Mouse (Mus musculus) embryonic facial prominence, embryonic 14.5 days (tissue): ENCODE measurements around the gene H2-Q10. TPM values are rescaled to one million over a fixed set of nuclear protein-coding genes. Genes with fewer than 3 reads are reported as not detected.
A peak's percentile ranks its signal among the peaks of the same experiment; 100 is the strongest.

ENCODE experiments used
- ATAC-seq: fragments of 200-750 bp; cut with Nextera tagmentation; 2 replicates; pipeline ENCODE4 v1.8.0; 2017; ENCODE audit warnings: low read depth, moderate number of reproducible peaks, moderate TSS enrichment
- DNase-seq: peaks from one replicate; pipeline ENCODE4 v3.0.0-alpha.2; 2015; ENCODE audit warnings: low spot score
- H3K27ac ChIP-seq: fragments of 300-500 bp; sonication (generic); replicated peaks from 2 replicates; pipeline ENCODE4 v1.5.1; 2014; ENCODE audit warnings: low read depth, mild to moderate bottlenecking, low read length, moderate library complexity
- H3K27me3 ChIP-seq: fragments of 300-500 bp; sonication (generic); replicated peaks from 2 replicates; pipeline ENCODE4 v1.6.1; 2014; ENCODE audit warnings: low read length; ENCODE audit not compliant: control insufficient read depth, insufficient read depth
- H3K36me3 ChIP-seq: fragments of 300-500 bp; sonication (generic); 2 replicates; pipeline ENCODE4 v1.6.1; 2014; ENCODE audit warnings: low read length, mixed read lengths; ENCODE audit not compliant: control insufficient read depth, insufficient read depth
- H3K4me1 ChIP-seq: fragments of 300-500 bp; sonication (generic); 2 replicates; pipeline ENCODE4 v1.6.1; 2014; ENCODE audit warnings: antibody characterized with exemption, low read length; ENCODE audit not compliant: control insufficient read depth, insufficient read depth
- H3K4me2 ChIP-seq: fragments of 300-500 bp; sonication (generic); 2 replicates; pipeline ENCODE4 v1.6.1; 2014; ENCODE audit warnings: low read depth, mild to moderate bottlenecking, low read length, moderate library complexity, mixed read lengths
- H3K4me3 ChIP-seq: fragments of 300-500 bp; sonication (generic); 2 replicates; pipeline ENCODE4 v1.5.1; 2014; ENCODE audit warnings: low read depth, mild to moderate bottlenecking, low read length
- H3K9ac ChIP-seq: fragments of 300-500 bp; sonication (generic); 2 replicates; pipeline ENCODE4 v1.6.1; 2014; ENCODE audit warnings: low read depth, mild to moderate bottlenecking, low read length, moderate library complexity, mixed read lengths
- H3K9me3 ChIP-seq: fragments of 300-500 bp; sonication (generic); 2 replicates; pipeline ENCODE4 v1.6.1; 2016; ENCODE audit warnings: low read length; ENCODE audit not compliant: control insufficient read depth
- WGBS: fragments of 180-500 bp; shearing (Covaris S2); extraction: QIAGEN DNeasy Blood & Tissue Kit; methylation state at CpG from one replicate; pipeline ENCODE4 v1.1.7; 2014; 5-methylcytosine and 5-hydroxymethylcytosine counted together
- polyA plus RNA-seq: library from polyadenylated mRNA; unstranded; fragments of >200 nt; fragmentation: Nextera tagmentation; extraction: Ambion mirVana; gene quantifications from 2 replicates; pipeline ENCODE4 v1.2.1, GENCODE M21; 2014

The H2-Q10 gene
- polyA plus RNA-seq, 1 experiment from 2014 or later, result 0.35 TPM

GRCm38 (mm10) chr17:35485702-35486101 lies 15.8 kb downstream of the H2-Q10 start:
- DNase-seq (no peak), ATAC-seq (no peak)
- H3K27me3 ChIP-seq, result no peaks in the 10 kb centered on the region
- 37% methylated on average over 4 of the region's 4 CpGs for WGBS
- no peak overlapping the region for H3K4me2 ChIP-seq
- no peak overlapping the region for H3K4me3 ChIP-seq
- H3K9ac ChIP-seq, result no peak overlapping the region
- H3K36me3 ChIP-seq, result no peaks in the 10 kb centered on the region
- H3K4me1 ChIP-seq, result no peaks in the 10 kb centered on the region
- H3K27ac ChIP-seq, result no peak overlapping the region
- H3K9me3 ChIP-seq, result no peaks in the 10 kb centered on the region

- DNase-seq, result peak; percentile 24
- Histone ChIP-seq H3K4me3 (no peak overlapping the region), H3K4me2 (0 out of 2 replicates have a peak overlapping the region, but pooled peaks have one; percentile 8), H3K4me1 (no peaks in the 10 kb centered on the region), H3K36me3 (no peaks in the 10 kb centered on the region), H3K27me3 (no peaks in the 10 kb centered on the region), H3K9ac (no peak overlapping the region), H3K27ac (no peak overlapping the region), H3K9me3 (no peaks in the 10 kb centered on the region)
- no peak for ATAC-seq
- 42% methylated on average over 10 of the region's 10 CpGs for WGBS
Measured at GRCm38 (mm10) chr17:35486726-35487125, 16.8 kb downstream of the H2-Q10 start.

GRCm38 (mm10) chr17:35488041-35488440 lies 18.2 kb downstream of the H2-Q10 start:
- H3K36me3 ChIP-seq, result no peaks in the 10 kb centered on the region
- ATAC-seq, result no peak
- H3K4me1 ChIP-seq, result no peaks in the 10 kb centered on the region
- H3K4me3 ChIP-seq, result no peak overlapping the region
- no peak overlapping the region for H3K4me2 ChIP-seq
- 100% methylated on average over 2 of the region's 2 CpGs for WGBS
- no peak for DNase-seq
- H3K27me3 ChIP-seq, result no peaks in the 10 kb centered on the region
- H3K9me3 ChIP-seq, result no peaks in the 10 kb centered on the region
- H3K9ac ChIP-seq, result no peak overlapping the region
- H3K27ac ChIP-seq, result no peak overlapping the region

GRCm38 (mm10) chr17:35490320-35490719 lies 20.4 kb downstream of the H2-Q10 start:
- H3K4me2 ChIP-seq, result no peak overlapping the region
- H3K27me3 ChIP-seq, result no peaks in the 10 kb centered on the region
- no peak overlapping the region for H3K27ac ChIP-seq
- H3K9me3 ChIP-seq, result no peaks in the 10 kb centered on the region
- H3K4me3 ChIP-seq, result no peak overlapping the region
- H3K9ac ChIP-seq, result no peak overlapping the region
- H3K4me1 ChIP-seq, result no peaks in the 10 kb centered on the region
- H3K36me3 ChIP-seq, result no peaks in the 10 kb centered on the region
- no peak for ATAC-seq
- WGBS, result 62% methylated on average over 5 of the region's 5 CpGs
- no peak for DNase-seq

- Histone ChIP-seq H3K4me2 (no peak overlapping the region), H3K9me3 (no peaks in the 10 kb centered on the region), H3K27me3 (no peaks in the 10 kb centered on the region), H3K9ac (no peak overlapping the region), H3K4me3 (no peak overlapping the region), H3K4me1 (peaks cover 5% of the 10 kb centered on the region; the same call in 1 of the 2 replicates), H3K27ac (no peak overlapping the region), H3K36me3 (no peaks in the 10 kb centered on the region)
- no peak for ATAC-seq
- DNase-seq, result no peak
- 97% methylated on average over 7 of the region's 7 CpGs for WGBS
Measured at GRCm38 (mm10) chr17:35497124-35497523, 27.2 kb downstream of the H2-Q10 start.

GRCm38 (mm10) chr17:35502226-35502625 lies 32.3 kb downstream of the H2-Q10 start:
- no peak for ATAC-seq
- WGBS, result 6% methylated on average over 6 of the region's 6 CpGs
- H3K27me3 ChIP-seq, result peaks cover 22% of the 10 kb centered on the region
- 0 out of 2 replicates have a peak overlapping the region, but pooled peaks have one; percentile 27 for H3K9ac ChIP-seq
- no peak overlapping the region for H3K4me3 ChIP-seq
- peaks cover 10% of the 10 kb centered on the region for H3K4me1 ChIP-seq
- no peaks in the 10 kb centered on the region for H3K9me3 ChIP-seq
- peak overlapping the region; percentile 75 for H3K27ac ChIP-seq
- no peaks in the 10 kb centered on the region for H3K36me3 ChIP-seq
- H3K4me2 ChIP-seq, result no peak overlapping the region
- peak; percentile 45 for DNase-seq

- DNase-seq, result no peak
- no peaks in the 10 kb centered on the region for H3K9me3 ChIP-seq
- no peak for ATAC-seq
- peaks cover 27% of the 10 kb centered on the region for H3K27me3 ChIP-seq
- H3K36me3 ChIP-seq, result no peaks in the 10 kb centered on the region
- H3K9ac ChIP-seq, result no peak overlapping the region
- no peak overlapping the region for H3K4me2 ChIP-seq
- H3K4me1 ChIP-seq, result peaks cover 10% of the 10 kb centered on the region
- 53% methylated on average over 5 of the region's 5 CpGs for WGBS
- H3K27ac ChIP-seq, result peak overlapping the region; percentile 75
- no peak overlapping the region for H3K4me3 ChIP-seq
Measured at GRCm38 (mm10) chr17:35502762-35503161, 32.9 kb downstream of the H2-Q10 start.

- H3K9ac ChIP-seq, result no peak overlapping the region
- DNase-seq (no peak), ATAC-seq (no peak)
- no peak overlapping the region for H3K4me2 ChIP-seq
- no peaks in the 10 kb centered on the region for H3K36me3 ChIP-seq
- 32% methylated on average over 5 of the region's 5 CpGs for WGBS
- H3K4me1 ChIP-seq, result peaks cover 10% of the 10 kb centered on the region
- H3K9me3 ChIP-seq, result no peaks in the 10 kb centered on the region
- H3K4me3 ChIP-seq, result no peak overlapping the region
- no peak overlapping the region for H3K27ac ChIP-seq
- H3K27me3 ChIP-seq, result peaks cover 31% of the 10 kb centered on the region
Measured at GRCm38 (mm10) chr17:35503849-35504248, 34.0 kb downstream of the H2-Q10 start.

- no peak overlapping the region for H3K27ac ChIP-seq
- ATAC-seq, result no peak
- no peaks in the 10 kb centered on the region for H3K36me3 ChIP-seq
- peaks cover 31% of the 10 kb centered on the region for H3K27me3 ChIP-seq
- DNase-seq, result no peak
- no peaks in the 10 kb centered on the region for H3K9me3 ChIP-seq
- H3K4me3 ChIP-seq, result no peak overlapping the region
- no peak overlapping the region for H3K4me2 ChIP-seq
- peaks cover 10% of the 10 kb centered on the region for H3K4me1 ChIP-seq
- H3K9ac ChIP-seq, result no peak overlapping the region
- WGBS, result 26% methylated on average over 8 of the region's 8 CpGs
Measured at GRCm38 (mm10) chr17:35504628-35505481, 35.0 kb downstream of the H2-Q10 start.
